Mouse (Mus musculus) R1 (cell line): ENCODE results near the gene Dennd4b.
"Not testable (repeated sequence)": the region's sequence is repeated elsewhere in the genome, so short reads cannot be mapped to it uniquely, and the experiment has no call there.

Source experiments
- DNase-seq: peaks from one replicate; pipeline ENCODE4 v3.0.0-alpha.2; 2018; ENCODE audit warnings: low read depth, low spot score

Gene Dennd4b

GRCm38 (mm10) chr3:90265034-90265931 lies at the start of gene Dennd4b:
TSS of gene Dennd4b (plus strand) at chr3:90265185.
- DNase-seq: peak; percentile 92

DNA sequence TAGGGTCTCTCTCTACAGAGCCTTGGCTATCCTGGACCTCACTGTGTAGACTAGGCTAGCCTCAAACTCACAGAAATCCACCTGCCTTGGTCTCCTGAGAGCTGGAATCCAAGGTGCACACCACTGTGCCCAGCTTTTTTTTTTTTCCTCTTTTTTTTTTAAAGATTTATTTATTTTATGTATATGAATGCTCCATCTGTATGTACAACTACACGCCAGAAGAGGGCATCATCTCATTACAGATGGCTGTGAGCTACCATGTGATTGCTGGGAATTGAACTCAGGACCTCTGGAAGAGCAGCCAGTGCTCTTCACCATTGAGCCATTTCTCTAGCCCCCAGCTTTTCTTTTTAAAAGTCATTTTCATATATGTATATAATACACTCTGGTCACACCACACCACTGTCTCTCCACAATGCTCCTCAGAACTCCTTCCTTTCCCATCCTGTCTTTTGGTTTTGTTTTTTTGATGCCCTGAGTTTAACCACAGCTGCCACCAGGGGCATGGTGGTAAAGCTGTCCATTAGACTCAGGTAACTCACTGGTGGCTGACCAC lies 49.1 kb upstream of the Dennd4b start:
- DNase-seq: no peak

- DNase-seq: peak; percentile 77
Observed at GRCm38 (mm10) chr3:90220088-90220487, 44.9 kb upstream of the Dennd4b start.

GRCm38 (mm10) chr3:90220531-90220951 lies 44.4 kb upstream of the Dennd4b start:
- DNase-seq: peak; percentile 71

GRCm38 (mm10) chr3:90221123-90221522 lies 43.9 kb upstream of the Dennd4b start:
- no peak for DNase-seq

DNA sequence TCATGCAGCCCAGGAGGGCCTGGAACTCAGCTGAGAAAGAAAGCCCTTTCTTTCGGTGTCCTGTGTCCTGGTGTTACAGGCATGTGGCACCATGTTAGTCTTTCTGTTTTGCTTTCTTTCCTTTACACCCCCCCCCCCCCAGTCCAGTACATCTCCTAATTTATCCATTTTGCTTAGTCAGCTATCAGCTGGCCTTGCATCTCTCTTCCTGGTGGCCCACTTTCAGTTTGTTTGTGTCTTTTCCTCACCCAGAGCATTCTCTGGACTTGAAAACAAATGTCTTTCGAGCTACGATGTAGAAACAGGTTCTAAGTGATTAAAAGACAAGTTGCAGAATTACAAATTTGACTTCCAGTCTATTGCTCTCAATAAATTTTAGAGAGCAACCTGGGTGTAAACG lies 42.5 kb upstream of the Dennd4b start:
- DNase-seq: no peak

GRCm38 (mm10) chr3:90222941-90223340 lies 42.0 kb upstream of the Dennd4b start:
- no peak for DNase-seq

DNA sequence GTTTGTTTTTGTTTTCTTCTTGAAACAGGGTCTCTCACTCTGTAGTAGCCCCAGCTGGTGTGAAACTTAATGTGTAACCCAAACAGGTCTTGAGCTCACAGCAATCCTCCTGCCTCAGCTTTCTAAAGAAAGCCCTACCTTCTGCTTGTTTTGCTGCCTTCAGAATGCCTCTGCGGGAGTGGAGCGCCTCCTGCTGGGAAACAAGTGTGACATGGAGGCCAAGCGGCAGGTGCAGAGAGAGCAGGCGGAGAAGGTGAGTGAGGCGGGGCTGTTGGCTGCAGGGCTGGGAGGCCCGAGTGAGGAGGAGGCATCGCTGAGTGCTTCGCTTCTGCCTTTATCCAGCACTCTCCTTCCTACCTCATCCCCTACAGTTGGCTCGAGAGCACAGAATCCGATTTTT lies 40.7 kb upstream of the Dennd4b start:
- DNase-seq: peak; percentile 92

DNA sequence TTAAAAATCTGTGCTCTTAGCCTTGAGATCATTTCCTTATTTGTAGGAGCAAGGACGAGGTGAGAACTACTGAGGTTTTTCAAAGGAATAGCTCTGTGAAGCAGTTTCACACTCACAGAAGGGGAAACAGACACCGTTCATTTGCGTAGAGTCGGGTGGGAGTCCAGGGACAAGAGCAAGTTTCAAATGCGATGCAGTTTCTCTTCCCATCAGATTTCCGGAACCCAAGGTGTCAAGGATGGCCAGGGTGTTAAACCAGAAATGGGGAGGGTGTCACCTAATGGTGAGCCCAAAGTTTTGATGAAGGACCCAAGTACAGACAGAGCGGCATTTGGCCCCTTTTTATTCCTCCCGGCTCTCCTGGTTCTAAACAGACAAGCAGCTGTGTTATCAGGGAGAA lies 33.9 kb upstream of the Dennd4b start:
- no peak for DNase-seq

- DNase-seq: peak; percentile 95
Observed at GRCm38 (mm10) chr3:90231507-90232333, 33.3 kb upstream of the Dennd4b start, which contains the start of gene Jtb. TSS of gene Jtb (plus strand) at chr3:90231597.

- no peak for DNase-seq
Observed at GRCm38 (mm10) chr3:90241251-90241650, 23.7 kb upstream of the Dennd4b start.

DNA sequence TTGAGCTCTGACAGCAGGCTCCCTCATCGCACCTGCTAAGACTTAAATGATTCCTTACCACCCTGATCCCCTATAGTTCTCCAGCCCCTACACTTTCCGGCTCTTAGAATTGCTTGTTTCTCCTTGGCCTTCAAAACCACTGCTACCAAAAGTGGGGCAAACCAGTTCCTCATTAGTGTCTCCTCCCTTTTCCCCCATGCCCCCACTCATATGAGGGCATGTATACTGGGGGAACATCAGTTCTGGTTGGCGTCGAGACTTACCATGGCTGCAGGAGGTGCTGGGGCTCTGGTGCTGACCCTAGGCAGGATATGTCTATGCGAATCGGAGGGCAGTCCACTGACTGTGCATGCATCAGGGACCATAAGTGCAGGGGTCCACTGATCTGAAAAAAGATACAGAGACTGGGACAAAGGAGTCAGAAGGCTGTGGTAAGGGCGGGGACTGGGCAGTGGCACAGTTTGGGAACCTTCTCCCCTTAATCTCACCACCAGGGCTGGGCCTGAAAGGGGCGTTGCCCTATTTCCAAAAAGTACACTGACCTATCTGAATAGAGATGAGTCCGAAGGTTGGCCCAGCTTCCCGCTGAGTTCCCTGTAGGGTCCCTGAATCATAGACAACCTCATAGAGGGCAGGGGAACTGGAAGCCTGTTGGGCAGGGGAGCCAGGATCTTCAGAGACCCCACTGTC lies 23.2 kb upstream of the Dennd4b start:
- no peak for DNase-seq

DNA sequence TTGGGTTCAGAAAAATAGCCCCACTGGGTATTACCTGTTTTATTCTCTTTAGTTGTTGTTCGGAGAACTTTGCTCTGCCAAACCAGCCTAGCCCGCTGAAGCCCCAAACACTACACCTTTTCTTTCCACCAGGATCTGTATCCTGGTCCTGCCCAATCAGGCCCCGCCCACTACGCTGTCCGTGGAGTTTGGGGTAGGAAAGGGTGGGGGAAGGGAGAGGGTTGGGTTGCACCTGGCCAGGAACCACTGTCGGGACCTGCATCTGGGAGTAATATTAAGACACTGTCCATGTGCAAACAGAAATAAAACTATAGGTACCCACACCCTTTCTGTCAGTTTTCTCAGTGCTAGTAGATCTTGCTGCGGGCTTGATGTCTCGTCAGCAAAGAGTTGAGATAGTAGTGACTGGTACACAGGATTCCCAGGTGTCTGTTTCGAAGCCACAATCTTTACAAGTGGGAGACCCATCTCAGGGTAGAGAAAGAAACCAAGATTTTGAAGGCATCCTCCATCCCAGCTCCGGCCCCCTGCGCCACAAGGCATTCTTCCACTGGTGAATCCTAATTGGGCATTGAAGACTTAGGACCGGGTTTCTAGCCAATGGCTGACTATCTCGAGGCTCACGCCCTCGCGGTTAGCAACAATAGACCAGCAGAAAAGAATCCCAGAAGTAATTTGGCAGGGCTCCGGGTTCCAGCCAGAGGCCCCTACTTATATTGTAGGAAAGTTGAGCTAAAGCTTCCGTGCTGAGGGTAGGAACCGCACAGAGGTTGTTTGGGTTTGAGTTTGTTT lies 21.8 kb upstream of the Dennd4b start, which contains the start of gene Creb3l4:
TSS of gene Creb3l4 (minus strand) at position 529 of the 792 bp plus-strand sequence.
- DNase-seq: peak; percentile 92

DNA sequence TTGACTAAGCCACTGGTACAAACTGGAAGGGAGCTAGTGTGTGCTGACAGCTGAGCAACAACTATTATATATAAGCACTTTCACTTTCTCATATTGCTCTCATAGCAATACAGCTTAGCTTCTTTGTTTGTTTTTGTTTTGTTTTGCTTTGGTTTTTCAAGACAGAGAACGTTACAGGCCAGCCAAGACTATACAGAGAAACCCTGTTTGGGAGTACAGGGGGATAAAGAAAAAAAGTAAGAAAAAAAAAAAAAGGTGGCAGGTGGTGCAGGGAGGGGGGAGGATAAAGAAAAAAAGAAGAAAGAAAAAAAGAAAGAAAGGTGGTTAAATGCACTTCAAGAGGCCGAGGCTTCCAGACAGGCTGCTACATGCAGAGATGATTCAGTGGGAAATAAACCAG lies 19.6 kb upstream of the Dennd4b start:
- no peak for DNase-seq

DNA sequence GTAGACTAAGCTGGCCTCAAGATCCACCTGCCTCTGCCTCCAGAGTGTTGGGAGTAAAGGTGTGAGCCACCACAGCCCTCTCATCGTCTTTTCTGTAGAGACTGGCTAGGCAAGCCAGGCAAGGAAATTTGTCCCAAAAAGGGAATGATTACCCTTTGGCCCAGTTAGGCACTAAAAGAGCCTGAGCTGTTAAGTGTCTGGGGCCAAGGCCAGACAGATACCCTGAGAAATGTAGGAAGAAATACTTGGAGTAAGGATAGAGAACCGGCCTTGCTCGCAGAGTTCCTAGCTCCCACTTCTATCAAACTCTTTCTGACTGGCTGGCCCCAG lies 17.4 kb upstream of the Dennd4b start:
- no peak for DNase-seq

DNA sequence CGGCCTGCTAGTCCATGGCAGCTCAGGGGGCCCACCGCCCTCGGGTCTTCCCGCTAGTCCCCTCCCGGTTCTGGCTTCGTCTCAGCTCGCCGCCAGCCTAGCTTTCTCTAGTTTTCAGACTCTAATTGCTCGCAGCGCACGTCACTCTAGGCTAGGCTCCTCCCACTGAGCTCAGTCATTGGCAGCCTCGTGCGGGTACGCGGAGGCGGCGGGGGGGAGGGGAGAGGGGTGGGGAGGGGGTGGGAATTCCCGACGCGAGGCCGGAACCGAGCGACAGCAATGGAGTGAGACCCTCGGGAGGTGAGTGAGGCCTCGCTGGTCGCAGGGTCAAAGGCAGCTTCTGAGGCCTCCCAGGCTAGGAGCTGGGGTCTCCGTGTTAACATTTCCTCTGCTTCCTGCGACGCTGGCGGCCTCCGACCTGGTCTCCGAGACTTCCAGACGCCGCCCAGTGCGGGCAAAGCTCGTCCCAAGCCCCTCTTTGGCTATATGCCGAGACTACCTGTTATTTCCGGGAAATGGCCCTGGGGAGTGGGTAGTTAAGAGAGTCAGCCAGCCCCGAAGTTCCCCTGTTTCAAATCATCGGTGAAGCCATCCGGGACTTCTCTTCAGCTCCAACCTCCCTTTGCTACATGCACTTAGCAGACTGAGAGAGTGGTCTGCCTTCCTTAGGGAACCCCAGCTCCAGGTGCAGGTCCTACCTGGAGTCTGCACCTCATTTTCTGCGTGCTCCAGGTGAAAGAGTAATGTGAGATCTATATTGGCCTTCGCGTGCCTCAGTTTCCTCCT lies 16.8 kb upstream of the Dennd4b start, which contains the start of gene Slc39a1:
TSS of gene Slc39a1 (plus strand) at position 213 of the 786 bp plus-strand sequence.
- peak; percentile 97 for DNase-seq

GRCm38 (mm10) chr3:90248746-90249100 lies 16.3 kb upstream of the Dennd4b start:
- no peak for DNase-seq

- no peak for DNase-seq
Observed at GRCm38 (mm10) chr3:90250791-90251190, 14.2 kb upstream of the Dennd4b start.

- not testable (repeated sequence) for DNase-seq
Observed at GRCm38 (mm10) chr3:90251731-90252226, 13.2 kb upstream of the Dennd4b start.

GRCm38 (mm10) chr3:90252659-90253058 lies 12.3 kb upstream of the Dennd4b start:
- DNase-seq: not testable (repeated sequence)
